Mouse (Mus musculus): ENCODE results near the gene Zrsr1.

DNA sequence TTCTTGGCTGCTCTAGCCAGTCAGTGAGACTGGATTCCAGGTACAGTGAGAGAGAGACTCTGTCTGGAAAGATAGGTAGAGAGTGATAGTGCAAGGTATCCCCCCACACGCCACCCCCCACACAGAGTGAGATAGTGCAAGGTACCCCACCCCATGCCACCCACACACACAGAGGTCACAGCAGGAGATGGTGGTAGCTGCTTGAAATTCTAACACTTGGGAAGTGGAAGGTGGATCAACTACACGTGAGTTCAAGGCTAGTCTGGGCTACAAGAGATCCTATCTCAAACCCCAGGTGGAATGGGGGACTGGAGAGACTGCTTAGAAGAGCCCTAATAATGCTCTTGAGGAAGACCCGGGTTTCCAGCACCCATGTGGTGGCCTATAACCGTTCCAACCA is 9.2 kb downstream of the Zrsr1 start:
- no peak for TF ChIP-seq POLR2A (IDR thresholded peaks at IDR 0.05; ENCODE audit: borderline replicate concordance, extremely low read depth, insufficient read depth, insufficient read length, poor library complexity, severe bottlenecking)
- no peak for TF ChIP-seq CTCF (IDR thresholded peaks at IDR 0.05; ENCODE audit: borderline replicate concordance, extremely low read depth, insufficient read depth, insufficient read length)

All from brain, embryonic 14.5 days (tissue).